Mouse (Mus musculus): ENCODE measurements around the gene Rprm. TPM values are rescaled to one million over a fixed set of nuclear protein-coding genes. Genes with fewer than 3 reads are reported as not detected.

Rprm gene
- total and polyA plus RNA-seq, 3 experiments: not detected

GRCm38 (mm10) chr2:54118881-54119280 lies 33.5 kb upstream of the Rprm start:
- in situ Hi-C loops (cut with MboI; ENCODE audit: low pct_ligation_motif_present, low pct_unique_long_range_greater_than_20kb, low sequenced_read_pairs): loop anchor here (25.0 kb wide), 1 partner anchor 782 kb away; no protein-coding TSS in a partner anchor
- no peaks in the 10 kb centered on the region for H3K36me3 ChIP-seq (replicated peaks in 1 of 2; ENCODE audit: control insufficient read depth in 1 of 2, insufficient read depth in 1 of 2, low read length in 1 of 2)
- peaks cover 9% of the 10 kb centered on the region for H3K9me3 ChIP-seq (replicated peaks; ENCODE audit: low read length)
- no peaks in the 10 kb centered on the region for H3K4me1 ChIP-seq (ENCODE audit: control insufficient read depth in 1 of 2, insufficient read depth in 2 of 2)
- H3K4me3 ChIP-seq (replicated peaks in 1 of 3; ENCODE audit: low read depth in 2 of 3, low read length in 2 of 3, poor library complexity in 1 of 3): no peak overlapping the region
- no peak overlapping the region for H3K9ac ChIP-seq (ENCODE audit: insufficient read depth, low read depth)
- peak; percentile 7 for DNase-seq (ENCODE audit: extremely low read depth)
- no peak overlapping the region for H3K27ac ChIP-seq (ENCODE audit: insufficient read depth, low read depth)
- H3K27me3 ChIP-seq (replicated peaks): no peaks in the 10 kb centered on the region
- no peak overlapping the region for H3K4me2 ChIP-seq (ENCODE audit: insufficient read depth, low read depth, poor library complexity, severe bottlenecking)
- dilution Hi-C loops (cut with MboI; ENCODE audit: extremely low pct_ligation_motif_present, extremely low pct_unique_long_range_greater_than_20kb, low sequenced_read_pairs): no loop called here
- TF ChIP-seq RCOR1 (conservative IDR thresholded peaks at IDR 0.05; ENCODE audit: low read depth, low read length): no peak
- TF ChIP-seq RAD21 (IDR thresholded peaks at IDR 0.05; ENCODE audit: low read depth, low read length): peak; percentile 72
- peak; percentile 52 for TF ChIP-seq SMC3 (IDR thresholded peaks at IDR 0.05; ENCODE audit: low read depth, low read length)
- TF ChIP-seq CTCF (conservative IDR thresholded peaks at IDR 0.05 in 1 of 2, IDR thresholded peaks at IDR 0.05 in 1 of 2; ENCODE audit: low read depth in 2 of 2, low read length in 2 of 2): peak in 1 of 2 experiments; percentile 63; a peak in 2 of 4 replicates
- H3K79me2 ChIP-seq (replicated peaks; ENCODE audit: control insufficient read depth, extremely low read depth, insufficient read depth, poor library complexity, severe bottlenecking): no peaks in the 10 kb centered on the region

GRCm38 (mm10) chr2:54111294-54111693 lies 25.9 kb upstream of the Rprm start:
- Histone ChIP-seq H3K36me3 (replicated peaks in 1 of 2; ENCODE audit: control insufficient read depth in 1 of 2, insufficient read depth in 1 of 2, low read length in 1 of 2) (no peaks in the 10 kb centered on the region), H3K27ac (ENCODE audit: insufficient read depth, low read depth) (no peak overlapping the region), H3K27me3 (replicated peaks) (no peaks in the 10 kb centered on the region), H3K9ac (ENCODE audit: insufficient read depth, low read depth) (no peak overlapping the region), H3K79me2 (replicated peaks; ENCODE audit: control insufficient read depth, extremely low read depth, insufficient read depth, poor library complexity, severe bottlenecking) (no peaks in the 10 kb centered on the region), H3K4me3 (replicated peaks in 1 of 3; ENCODE audit: low read depth in 2 of 3, low read length in 2 of 3, poor library complexity in 1 of 3) (no peak overlapping the region), H3K9me3 (replicated peaks; ENCODE audit: low read length) (peaks cover 21% of the 10 kb centered on the region), H3K4me1 (ENCODE audit: control insufficient read depth in 1 of 2, insufficient read depth in 2 of 2) (no peaks in the 10 kb centered on the region), H3K4me2 (ENCODE audit: insufficient read depth, low read depth, poor library complexity, severe bottlenecking) (no peak overlapping the region)
- no peak for DNase-seq (ENCODE audit: extremely low read depth)
- TF ChIP-seq RCOR1 (conservative IDR thresholded peaks at IDR 0.05; ENCODE audit: low read depth, low read length): no peak
- no peak for TF ChIP-seq ZC3H11A (IDR thresholded peaks at IDR 0.05; ENCODE audit: low read depth, low read length)
- no peak for TF ChIP-seq NELFE (IDR thresholded peaks at IDR 0.05; ENCODE audit: low read depth, low read length)
- no peak for TF ChIP-seq MAFK (IDR thresholded peaks at IDR 0.05; ENCODE audit: insufficient replicate concordance, low read length)
- TF ChIP-seq UBTF (IDR thresholded peaks at IDR 0.05; ENCODE audit: low read depth, low read length): no peak
- no peak for TF ChIP-seq NRF1 (IDR thresholded peaks at IDR 0.05; ENCODE audit: low read depth, low read length)
- TF ChIP-seq ZKSCAN1 (IDR thresholded peaks at IDR 0.05; ENCODE audit: borderline replicate concordance, low read depth, low read length): no peak
- no peak for TF ChIP-seq SIN3A (IDR thresholded peaks at IDR 0.05; ENCODE audit: low read length)
- in situ Hi-C loops (cut with MboI; ENCODE audit: low pct_ligation_motif_present, low pct_unique_long_range_greater_than_20kb, low sequenced_read_pairs): loop anchor here (25.0 kb wide), 1 partner anchor 774 kb away; no protein-coding TSS in a partner anchor
- dilution Hi-C loops (cut with MboI; ENCODE audit: extremely low pct_ligation_motif_present, extremely low pct_unique_long_range_greater_than_20kb, low sequenced_read_pairs): no loop called here

GRCm38 (mm10) chr2:54106232-54106726 lies 20.9 kb upstream of the Rprm start:
- no peak overlapping the region for H3K27ac ChIP-seq (ENCODE audit: insufficient read depth, low read depth)
- DNase-seq (ENCODE audit: extremely low read depth): no peak
- dilution Hi-C loops (cut with MboI; ENCODE audit: extremely low pct_ligation_motif_present, extremely low pct_unique_long_range_greater_than_20kb, low sequenced_read_pairs): no loop called here
- no peaks in the 10 kb centered on the region for H3K79me2 ChIP-seq (replicated peaks; ENCODE audit: control insufficient read depth, extremely low read depth, insufficient read depth, poor library complexity, severe bottlenecking)
- in situ Hi-C loops (cut with MboI; ENCODE audit: low pct_ligation_motif_present, low pct_unique_long_range_greater_than_20kb, low sequenced_read_pairs): loop anchor here (25.0 kb wide), 1 partner anchor 769 kb away; no protein-coding TSS in a partner anchor
- no peak overlapping the region for H3K4me3 ChIP-seq (replicated peaks in 1 of 3; ENCODE audit: low read depth in 2 of 3, low read length in 2 of 3, poor library complexity in 1 of 3)
- peaks cover 28% of the 10 kb centered on the region for H3K9me3 ChIP-seq (replicated peaks; ENCODE audit: low read length)
- H3K27me3 ChIP-seq (replicated peaks): no peaks in the 10 kb centered on the region
- H3K36me3 ChIP-seq (replicated peaks in 1 of 2; ENCODE audit: control insufficient read depth in 1 of 2, insufficient read depth in 1 of 2, low read length in 1 of 2): no peaks in the 10 kb centered on the region
- H3K4me2 ChIP-seq (ENCODE audit: insufficient read depth, low read depth, poor library complexity, severe bottlenecking): no peak overlapping the region
- no peaks in the 10 kb centered on the region for H3K4me1 ChIP-seq (ENCODE audit: control insufficient read depth in 1 of 2, insufficient read depth in 2 of 2)
- H3K9ac ChIP-seq (ENCODE audit: insufficient read depth, low read depth): no peak overlapping the region
- TF ChIP-seq ZNF384 (IDR thresholded peaks at IDR 0.05; ENCODE audit: low read depth, low read length) (peak; percentile 80), HCFC1 (IDR thresholded peaks at IDR 0.05; ENCODE audit: low read depth, low read length) (no peak), PAX5 (IDR thresholded peaks at IDR 0.05; ENCODE audit: low read length) (no peak), MAFK (IDR thresholded peaks at IDR 0.05; ENCODE audit: insufficient replicate concordance, low read length) (0 out of 2 replicates have a peak, but pooled peaks have one; percentile 36), ETS1 (conservative IDR thresholded peaks at IDR 0.05; ENCODE audit: low read depth, low read length) (peak; percentile 56; the same call in 1 of the 2 replicates), MAX (IDR thresholded peaks at IDR 0.05; ENCODE audit: low read length) (no peak), USF1 (IDR thresholded peaks at IDR 0.05; ENCODE audit: low read depth, low read length) (no peak), RCOR1 (conservative IDR thresholded peaks at IDR 0.05; ENCODE audit: low read depth, low read length) (no peak), JUN (IDR thresholded peaks at IDR 0.05; ENCODE audit: insufficient read depth, low read depth, low read length) (peak; percentile 27; the same call in 1 of the 2 replicates), KAT2A (IDR thresholded peaks at IDR 0.05; ENCODE audit: insufficient replicate concordance, low read length) (no peak), JUND (conservative IDR thresholded peaks at IDR 0.05; ENCODE audit: low read depth, low read length) (0 out of 2 replicates have a peak, but pooled peaks have one; percentile 15), MXI1 (IDR thresholded peaks at IDR 0.05; ENCODE audit: low read depth, low read length) (no peak), TCF12 (IDR thresholded peaks at IDR 0.05; ENCODE audit: low read depth, low read length) (peak; percentile 73; the same call in 1 of the 2 replicates), CHD1 (IDR thresholded peaks at IDR 0.05; ENCODE audit: low read depth, low read length) (peak; percentile 90; the same call in 1 of the 2 replicates), CTCF (conservative IDR thresholded peaks at IDR 0.05 in 1 of 2, IDR thresholded peaks at IDR 0.05 in 1 of 2; ENCODE audit: low read depth in 2 of 2, low read length in 2 of 2) (no peak), IRF4 (IDR thresholded peaks at IDR 0.05; ENCODE audit: low read depth, low read length) (peak; percentile 44; the same call in 1 of the 2 replicates)

Data from CH12.LX (cell line).